Mouse (Mus musculus) neural tube, embryonic 13.5 days (tissue): ENCODE measurements around the gene Ccl17. TPM values are rescaled to one million over a fixed set of nuclear protein-coding genes. Genes with fewer than 3 reads are reported as not detected.

Experiments used
- polyA plus RNA-seq: library from polyadenylated mRNA; unstranded; fragments of >200 nt; fragmentation: Nextera tagmentation; extraction: Ambion mirVana; gene quantifications from 2 replicates; pipeline ENCODE4 v1.2.1, GENCODE M21; 2015

Ccl17 gene
- polyA plus RNA-seq, 1 experiment from 2014 or later = not detected

Other genes starting within 250 kb of the Ccl17 start
- 54.0 and 54.1 TPM in 2 replicates for gene Rspry1, start 208.5 kb upstream of the Ccl17 start, polyA plus RNA-seq
- gene Fam192a, start 208.5 kb upstream of the Ccl17 start, polyA plus RNA-seq = 80.5 and 97.9 TPM in 2 replicates
- 219 and 224 TPM in 2 replicates for gene Arl2bp, start 143.9 kb upstream of the Ccl17 start, polyA plus RNA-seq
- gene Pllp, start 114.2 kb upstream of the Ccl17 start, polyA plus RNA-seq = 1.0 and 2.1 TPM in 2 replicates
- not detected in 2 replicates for gene Ccl22, start 64.9 kb upstream of the Ccl17 start, polyA plus RNA-seq
- 17.8 and 17.9 TPM in 2 replicates for gene Cx3cl1, start 38.4 kb upstream of the Ccl17 start, polyA plus RNA-seq
- 57.7 and 64.4 TPM in 2 replicates for gene Coq9, start 27.9 kb downstream of the Ccl17 start, polyA plus RNA-seq
- gene Ciapin1, start 27.9 kb downstream of the Ccl17 start, polyA plus RNA-seq = 178 and 204 TPM in 2 replicates
- 116 and 125 TPM in 2 replicates for gene Polr2c, start 47.0 kb downstream of the Ccl17 start, polyA plus RNA-seq
- 80.2 and 103 TPM in 2 replicates for gene Dok4, start 65.9 kb downstream of the Ccl17 start, polyA plus RNA-seq
- 8.1 and 10.1 TPM in 2 replicates for gene Ccdc102a, start 107.6 kb downstream of the Ccl17 start, polyA plus RNA-seq
- 0.07 and 0.48 TPM in 2 replicates for gene Adgrg5, start 113.2 kb downstream of the Ccl17 start, polyA plus RNA-seq
- gene Adgrg1, start 164.3 kb downstream of the Ccl17 start, polyA plus RNA-seq = 160 and 168 TPM in 2 replicates
- gene Adgrg3, start 207.2 kb downstream of the Ccl17 start, polyA plus RNA-seq = 1.4 and 1.5 TPM in 2 replicates
- 0.18 and 0.26 TPM in 2 replicates for gene Drc7, start 244.7 kb downstream of the Ccl17 start, polyA plus RNA-seq